Mouse (Mus musculus) liver, adult 2 months (tissue): ENCODE data around the gene Copa.

ENCODE experiments used
- CTCF ChIP-seq: fragments of 200-500 bp; IDR thresholded peaks from 2 replicates; pipeline ENCODE4 v1.5.1; 2011; ENCODE audit warnings: low read depth, low read length, control low read depth
- POLR2A ChIP-seq: fragments of 200-500 bp; IDR thresholded peaks from 2 replicates; pipeline ENCODE4 v1.6.1; 2011; ENCODE audit warnings: low read length, control low read depth; ENCODE audit not compliant: insufficient read depth; ENCODE audit errors: extremely low read depth

DNA sequence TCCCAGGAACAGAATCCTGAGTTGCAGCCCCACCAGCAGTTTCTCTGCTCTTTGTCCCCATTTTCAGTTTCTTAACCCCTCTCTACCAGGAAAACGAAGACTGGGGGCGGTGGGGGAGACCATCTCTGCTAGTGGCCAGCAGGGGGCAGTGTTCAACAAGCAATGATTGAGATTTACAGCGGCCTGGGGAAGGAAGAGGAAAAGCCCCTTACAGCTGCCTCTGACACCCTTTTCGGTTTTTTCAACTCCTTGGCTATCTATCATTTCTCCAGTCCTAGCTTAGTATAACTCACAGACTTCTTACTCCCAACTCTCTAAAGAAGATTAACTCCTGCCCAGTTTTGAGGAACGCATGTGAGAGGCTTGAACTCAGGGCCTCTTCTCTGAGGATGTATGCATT is 35.4 kb upstream of the Copa start:
- TF ChIP-seq CTCF (peak; percentile 88), POLR2A (no peak)
